Mouse (Mus musculus) midbrain, postnatal 0 days (tissue): ENCODE measurements around the gene Tmem97. TPM values are rescaled to one million over a fixed set of nuclear protein-coding genes. Genes with fewer than 3 reads are reported as not detected.

Experiments used
- ATAC-seq: fragments of 200-750 bp; cut with Nextera tagmentation; 2 replicates; pipeline ENCODE4 v1.8.0; 2017; ENCODE audit warnings: moderate number of reproducible peaks, mild to moderate bottlenecking, moderate TSS enrichment, moderate library complexity; ENCODE audit not compliant: low FRiP score
- DNase-seq: peaks from one replicate; pipeline ENCODE4 v3.0.0-alpha.2; 2015; ENCODE audit warnings: low spot score
- H3K27ac ChIP-seq: fragments of 300-500 bp; sonication (generic); 2 replicates; pipeline ENCODE4 v1.5.1; 2014; ENCODE audit warnings: low read depth, mild to moderate bottlenecking, low read length, mixed read lengths
- H3K27me3 ChIP-seq: fragments of 300-500 bp; sonication (generic); 2 replicates; pipeline ENCODE4 v1.6.1; 2014; ENCODE audit warnings: low read length, control low read depth, mixed read lengths; ENCODE audit not compliant: insufficient read depth
- H3K36me3 ChIP-seq: fragments of 300-500 bp; sonication (generic); 2 replicates; pipeline ENCODE4 v1.6.1; 2014; ENCODE audit warnings: low read length, control low read depth, mixed read lengths; ENCODE audit not compliant: insufficient read depth
- H3K4me1 ChIP-seq: fragments of 300-500 bp; sonication (generic); 2 replicates; pipeline ENCODE4 v1.6.1; 2014; ENCODE audit warnings: mild to moderate bottlenecking, control low read depth, antibody characterized with exemption, low read length, mixed read lengths; ENCODE audit not compliant: insufficient read depth
- H3K4me2 ChIP-seq: fragments of 300-500 bp; sonication (generic); 2 replicates; pipeline ENCODE4 v1.6.1; 2014; ENCODE audit warnings: low read depth, mild to moderate bottlenecking, low read length, mixed read lengths; ENCODE audit not compliant: poor library complexity, severe bottlenecking
- H3K4me3 ChIP-seq: fragments of 300-500 bp; sonication (generic); 2 replicates; pipeline ENCODE4 v1.5.1; 2014; ENCODE audit warnings: low read depth, mild to moderate bottlenecking, low read length, moderate library complexity
- H3K9ac ChIP-seq: fragments of 300-500 bp; sonication (generic); replicated peaks from 2 replicates; pipeline ENCODE4 v1.6.1; 2014; ENCODE audit warnings: mild to moderate bottlenecking, low read length, moderate library complexity, mixed read lengths; ENCODE audit not compliant: poor library complexity, severe bottlenecking
- H3K9me3 ChIP-seq: fragments of 300-500 bp; sonication (generic); 2 replicates; pipeline ENCODE4 v1.6.1; 2016; ENCODE audit warnings: low read length, control low read depth
- CTCF ChIP-seq: IDR thresholded peaks from 2 replicates; pipeline ENCODE4 v1.5.1; 2016; ENCODE audit warnings: antibody characterized with exemption, mild to moderate bottlenecking
- WGBS: fragments of 180-500 bp; shearing (Covaris S2); extraction: QIAGEN DNeasy Blood & Tissue Kit; methylation state at CpG from one replicate; pipeline ENCODE4 v1.1.7; 2014; 5-methylcytosine and 5-hydroxymethylcytosine counted together
- polyA plus RNA-seq: library from polyadenylated mRNA; unstranded; fragments of >200 nt; fragmentation: Nextera tagmentation; extraction: Ambion mirVana; gene quantifications from 2 replicates; pipeline ENCODE4 v1.2.1, GENCODE M21; 2015
- total RNA-seq: library from RNA; depleted of rRNA; stranded (reverse); fragments of >200 nt; gene quantifications from 2 replicates; pipeline ENCODE4 v1.2.3, GENCODE M21; 2014; rRNA removed

Gene Tmem97
- total RNA-seq (38.4 and 45.5 TPM in 2 replicates), polyA plus RNA-seq (41.4 and 42.6 TPM in 2 replicates)

DNA sequence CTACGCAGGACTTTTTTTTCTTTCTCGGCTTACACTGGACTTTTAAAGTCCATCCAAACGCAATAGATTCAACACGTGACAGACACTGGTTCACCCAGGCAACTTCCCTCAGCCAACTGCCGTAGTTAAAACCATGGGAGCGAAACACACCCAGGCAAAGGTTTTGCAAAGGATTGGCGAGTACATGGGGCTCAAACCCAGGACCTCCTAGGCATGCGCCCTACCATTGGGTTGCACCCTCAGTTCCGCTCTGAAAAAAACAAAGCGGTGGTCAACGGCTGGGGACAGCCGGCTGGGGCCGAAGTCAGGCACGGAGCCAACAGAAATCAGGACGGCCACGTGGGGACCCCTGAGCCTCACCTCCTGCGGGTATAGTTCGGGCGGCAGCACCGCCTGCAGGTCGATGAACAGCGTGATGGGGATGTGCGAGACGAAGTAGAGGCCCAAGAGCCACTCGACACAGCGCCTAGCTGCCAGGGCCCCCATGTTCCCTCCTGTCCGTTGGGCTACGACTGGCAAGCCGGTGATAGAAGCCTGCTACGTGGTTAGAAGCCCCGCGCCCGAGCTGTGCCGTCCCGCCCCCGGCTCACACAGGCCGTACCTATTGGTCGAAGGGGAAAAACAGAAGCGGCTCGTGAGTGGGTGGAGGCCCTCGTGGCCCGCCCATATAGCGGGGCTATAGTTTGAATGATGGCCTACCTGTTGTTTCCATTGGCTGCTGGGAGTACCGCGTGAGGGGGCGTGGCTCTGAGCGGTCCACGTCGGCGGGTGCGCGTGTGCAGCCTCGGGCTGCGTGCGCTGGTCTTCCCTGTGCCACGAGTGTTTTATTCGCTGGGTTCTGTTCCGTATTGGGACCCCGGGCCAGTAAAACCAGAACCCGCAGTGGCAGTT is at the start of gene Tmem97:
Gene Tmem97, minus strand, starts transcription at position 610 of the 891 bp plus-strand sequence.
- H3K9ac ChIP-seq, result peak within 1 kb of the TSS; percentile 50
- H3K9me3 ChIP-seq, result no peaks in the 10 kb centered on the region
- ATAC-seq, result peak; percentile 100
- peak; percentile 28 for TF ChIP-seq CTCF
- H3K27ac ChIP-seq, result peak within 1 kb of the TSS; percentile 62
- H3K4me3 ChIP-seq, result peak within 1 kb of the TSS; percentile 58
- no peaks in the 10 kb centered on the region for H3K36me3 ChIP-seq
- H3K4me2 ChIP-seq, result peak within 1 kb of the TSS; percentile 63
- no peaks in the 10 kb centered on the region; the same call in 1 of the 2 replicates for H3K4me1 ChIP-seq
- WGBS, result under 1% methylated on average over 60 of the region's 60 CpGs
- DNase-seq, result peak; percentile 99
- no peaks in the 10 kb centered on the region for H3K27me3 ChIP-seq

DNA sequence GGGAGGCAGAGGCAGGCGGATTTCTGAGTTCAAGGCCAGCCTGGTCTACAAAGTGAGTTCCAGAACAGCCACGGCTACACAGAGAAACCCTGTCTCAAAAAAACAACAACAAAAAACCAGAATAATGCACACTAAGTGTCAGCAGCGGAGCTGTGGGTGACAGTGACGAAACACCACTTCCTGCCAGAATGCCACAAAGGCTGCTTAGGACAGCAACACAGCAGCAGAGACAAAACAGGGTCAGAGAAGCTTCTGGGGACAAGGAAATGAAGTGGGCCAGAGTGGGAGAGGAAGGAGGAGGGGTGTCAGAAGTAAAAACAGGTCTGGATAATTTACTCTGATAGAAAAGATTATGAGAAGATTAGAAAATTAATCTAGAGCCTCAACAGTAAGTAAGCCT is 49.5 kb upstream of the Tmem97 start:
- H3K36me3 ChIP-seq, result no peaks in the 10 kb centered on the region
- DNase-seq, result no peak
- no peaks in the 10 kb centered on the region for H3K27me3 ChIP-seq
- no peak overlapping the region for H3K27ac ChIP-seq
- WGBS, result 88% methylated on average over 4 of the region's 4 CpGs
- no peak for TF ChIP-seq CTCF
- H3K4me2 ChIP-seq, result no peak overlapping the region
- no peak overlapping the region for H3K4me3 ChIP-seq
- ATAC-seq, result no peak
- H3K9me3 ChIP-seq, result no peaks in the 10 kb centered on the region
- no peaks in the 10 kb centered on the region for H3K4me1 ChIP-seq
- H3K9ac ChIP-seq, result no peak overlapping the region

DNA sequence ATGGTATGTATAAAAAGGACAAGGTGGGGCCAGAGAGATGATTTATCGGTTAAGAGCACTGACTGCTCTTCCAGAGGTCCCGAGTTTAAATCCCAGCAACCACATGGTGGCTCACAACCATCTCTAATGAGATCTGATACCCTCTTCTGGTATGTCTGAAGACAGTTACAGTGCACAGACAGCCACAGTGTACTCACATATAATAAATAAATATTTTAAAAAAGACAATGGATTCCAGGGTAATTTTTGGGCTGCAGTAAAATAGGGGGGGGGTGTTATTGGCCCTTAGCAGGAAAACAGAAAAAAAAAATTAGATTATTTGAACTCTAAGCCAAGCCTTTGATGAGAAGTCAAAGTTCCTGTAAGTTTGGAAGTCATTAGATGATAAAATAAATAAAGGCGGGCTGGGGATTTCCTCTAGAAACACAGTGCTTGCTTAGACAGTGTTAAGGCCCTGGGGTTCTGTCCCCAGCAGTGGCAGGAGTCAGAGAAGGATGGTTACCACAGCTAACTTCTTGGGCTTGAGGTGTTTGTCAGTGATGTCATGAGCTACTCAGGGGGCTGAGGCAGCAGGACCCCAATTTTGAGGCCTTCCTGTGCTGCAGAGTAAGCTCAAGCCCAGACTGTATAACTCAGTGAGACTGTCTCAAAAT is 48.3 kb upstream of the Tmem97 start:
- ATAC-seq (no peak), DNase-seq (no peak)
- H3K9me3 ChIP-seq, result no peaks in the 10 kb centered on the region
- H3K27me3 ChIP-seq, result no peaks in the 10 kb centered on the region
- no peak for TF ChIP-seq CTCF
- no peak overlapping the region for H3K4me2 ChIP-seq
- no peak overlapping the region for H3K4me3 ChIP-seq
- no peaks in the 10 kb centered on the region for H3K4me1 ChIP-seq
- no peaks in the 10 kb centered on the region for H3K36me3 ChIP-seq
- H3K27ac ChIP-seq, result no peak overlapping the region
- WGBS, result 83% methylated on average over 3 of the region's 3 CpGs
- no peak overlapping the region for H3K9ac ChIP-seq

DNA sequence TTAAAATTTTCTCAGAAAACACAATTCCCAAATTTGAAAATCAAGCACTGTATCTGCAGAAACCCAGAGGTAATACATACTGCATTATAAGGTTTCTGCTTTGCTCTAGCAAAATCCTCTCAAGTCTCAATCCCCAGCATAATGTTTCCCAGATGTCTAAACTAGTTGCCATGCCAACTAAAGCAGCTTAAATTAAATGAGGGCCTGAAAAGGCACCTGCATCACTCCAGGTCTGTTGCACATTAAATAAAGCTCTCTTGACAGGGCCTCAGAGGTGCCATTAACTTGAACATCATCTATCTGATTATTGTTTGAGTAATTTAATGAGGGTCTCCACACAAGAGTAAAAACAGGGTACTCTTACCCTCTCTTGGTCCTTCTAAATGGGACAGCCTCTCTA is 46.2 kb upstream of the Tmem97 start:
- Histone ChIP-seq H3K4me1 (no peaks in the 10 kb centered on the region), H3K27ac (0 out of 2 replicates have a peak overlapping the region, but pooled peaks have one; percentile 26), H3K4me3 (no peak overlapping the region), H3K9ac (no peak overlapping the region), H3K27me3 (no peaks in the 10 kb centered on the region), H3K9me3 (no peaks in the 10 kb centered on the region), H3K4me2 (no peak overlapping the region), H3K36me3 (no peaks in the 10 kb centered on the region)
- no peak for TF ChIP-seq CTCF
- DNase-seq (peak; percentile 10), ATAC-seq (no peak)

DNA sequence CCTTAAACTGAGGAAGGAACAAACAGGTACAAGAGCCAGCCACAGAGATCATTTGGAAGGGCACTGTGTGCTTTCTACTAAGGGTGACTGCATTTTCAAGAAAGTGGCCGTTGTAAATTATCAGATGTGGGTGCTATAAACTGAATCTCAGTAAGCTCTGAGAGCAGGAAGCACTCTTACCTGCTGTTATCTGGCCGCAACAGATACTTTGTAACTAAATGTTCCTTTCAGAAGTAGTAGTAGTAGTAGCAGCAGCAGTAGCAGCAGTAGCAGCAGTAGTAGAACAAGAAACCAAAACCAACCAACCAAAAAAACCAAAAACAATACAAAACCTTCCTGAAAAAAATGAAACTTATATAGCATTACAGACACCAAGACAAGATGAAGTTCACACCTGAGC is 45.2 kb upstream of the Tmem97 start:
- H3K4me3 ChIP-seq, result no peak overlapping the region
- no peak overlapping the region for H3K27ac ChIP-seq
- ATAC-seq, result no peak
- H3K36me3 ChIP-seq, result no peaks in the 10 kb centered on the region
- DNase-seq, result no peak
- no peaks in the 10 kb centered on the region for H3K27me3 ChIP-seq
- TF ChIP-seq CTCF, result no peak
- 97% methylated on average over 2 of the region's 2 CpGs for WGBS
- H3K9ac ChIP-seq, result no peak overlapping the region
- H3K4me2 ChIP-seq, result no peak overlapping the region
- no peaks in the 10 kb centered on the region for H3K4me1 ChIP-seq
- no peaks in the 10 kb centered on the region for H3K9me3 ChIP-seq
